9 mouse cellular contexts compared by ENCODE assay signal in genomic region chr12:87044711-87045110, GRCm38 (mm10). TPM values are rescaled to one million over a fixed set of nuclear protein-coding genes. Genes with fewer than 3 reads are reported as not detected.
A peak's percentile ranks its signal among the peaks of the same experiment; 100 is the strongest.
DNase-seq lines count a peak whose midpoint lies in the region; ATAC-seq and TF ChIP-seq lines count a peak whose summit lies in the region.
"Had no signal": no experiment of that assay in that cellular context is flagged by ENCODE, and none has a peak within 500 bp of the region (broad histone marks: within the 10 kb centered on the region; RNA-seq: fewer than 3 reads in every experiment).

No protein-coding gene starts in this region.

- no peaks in the 10 kb centered on the region for H3K4me1 ChIP-seq in embryonic facial prominence, embryonic 12.5 days

- DNase-seq in layer of hippocampus, adult 2 months (ENCODE audit: low spot score in 2 of 2) = peak in 1 of 2 experiments; percentile 28
- no peak for DNase-seq in layer of hippocampus, adult 9-10 months (ENCODE audit: low spot score)
- DNase-seq in left cerebral cortex, postnatal 14 days (ENCODE audit: low spot score in 2 of 2) = peak; percentile 63 to 83
- peak; percentile 77 to 83 for DNase-seq in right cerebral cortex, postnatal 10 days (ENCODE audit: low spot score in 2 of 2)
- no peak for DNase-seq in ovary, adult 18-20 months (ENCODE audit: low spot score)
- DNase-seq in adipocyte (ENCODE audit: low spot score) = no peak
- no peak for DNase-seq in heart, postnatal 36 days

- no peaks in the 10 kb centered on the region for H3K36me3 ChIP-seq in embryonic facial prominence, embryonic 12.5 days

- no peaks in the 10 kb centered on the region for H3K9me3 ChIP-seq in embryonic facial prominence, embryonic 12.5 days

- no peak overlapping the region for H3K9ac ChIP-seq in embryonic facial prominence, embryonic 12.5 days

- H3K27me3 ChIP-seq in embryonic facial prominence, embryonic 12.5 days = no peaks in the 10 kb centered on the region

- 33% methylated on average over 5 of the region's 5 CpGs for WGBS in embryonic facial prominence, embryonic 12.5 days

- intact Hi-C loops in left cerebral cortex, postnatal 14 days (cut with DNase I) = loop anchor here (10.0 kb wide), 1 partner anchor 250 kb away; no protein-coding TSS in a partner anchor
- intact Hi-C loops in heart, postnatal 36 days (cut with DNase I) = no loop called here

- H3K27ac ChIP-seq in layer of hippocampus, adult 2 months = peak overlapping the region; percentile 88
- no peak overlapping the region for H3K27ac ChIP-seq in embryonic facial prominence, embryonic 12.5 days

- H3K4me2 ChIP-seq in embryonic facial prominence, embryonic 12.5 days (replicated peaks) = no peak overlapping the region

- no peak for TF ChIP-seq CTCF in layer of hippocampus, adult 2 months (conservative IDR thresholded peaks at IDR 0.05)

- ATAC-seq in embryonic facial prominence, embryonic 12.5 days (ENCODE audit: insufficient number of reproducible peaks, insufficient read depth, low FRiP score, low TSS enrichment) = 0 out of 2 replicates have a peak, but pooled peaks have one; percentile 32
- ATAC-seq: Patski had no signal

- no peak overlapping the region for H3K4me3 ChIP-seq in layer of hippocampus, adult 2 months
- H3K4me3 ChIP-seq in embryonic facial prominence, embryonic 12.5 days = no peak overlapping the region

RNA-seq across cellular contexts. Expression of gene Tmem63c, which starts 23.6 kb away (rescaled TPM):
- total RNA-seq in layer of hippocampus, adult 2 months (2021) = 10 to 100 TPM; 38.1 to 39.3 TPM
- polyA plus RNA-seq in embryonic facial prominence, embryonic 12.5 days (2016; fragmentation: Nextera tagmentation; extraction: Ambion mirVana) = 0.26 and 0.76 TPM in 2 replicates
- total RNA-seq in left cerebral cortex, postnatal 14 days (2021) = 10 to 100 TPM; 41.2 to 43.1 TPM
- total RNA-seq in heart, postnatal 36 days (2021) = under 1 TPM in 1 of 2 experiments, not detected in 1; 0.25 TPM
- polyA plus RNA-seq: Patski had no signal

RNA-seq across cellular contexts. Expression of gene Zdhhc22, which starts 54.5 kb away (rescaled TPM):
- total RNA-seq in layer of hippocampus, adult 2 months (2021) = 1 to 10 TPM; 8.6 to 9.0 TPM
- polyA plus RNA-seq in embryonic facial prominence, embryonic 12.5 days (2016; fragmentation: Nextera tagmentation; extraction: Ambion mirVana) = 3.2 and 3.9 TPM in 2 replicates
- total RNA-seq in left cerebral cortex, postnatal 14 days (2021) = 10 to 100 TPM; 46.0 to 56.9 TPM
- total RNA-seq in heart, postnatal 36 days (2021) = not detected
- polyA plus RNA-seq: Patski had no signal

RNA-seq across cellular contexts. Expression of gene Ngb, which starts 57.6 kb away (rescaled TPM):
- total RNA-seq in layer of hippocampus, adult 2 months (2021) = 1 to 10 TPM; 1.9 to 2.5 TPM
- polyA plus RNA-seq in embryonic facial prominence, embryonic 12.5 days (2016; fragmentation: Nextera tagmentation; extraction: Ambion mirVana) = 0.39 and 0.42 TPM in 2 replicates
- total RNA-seq in left cerebral cortex, postnatal 14 days (2021) = 10 to 100 TPM in 1 of 2 experiments, 1 to 10 TPM in 1; 9.9 to 11.4 TPM
- not detected for total RNA-seq in heart, postnatal 36 days (2021)

Comparison
In these comparisons a context has a peak if more than half of its experiments do, and no peak if none do; other contexts are left out.
1. DNase-seq: peak in left cerebral cortex, postnatal 14 days (2 of 2) and right cerebral cortex, postnatal 10 days (2 of 2); none in layer of hippocampus, adult 9-10 months (single experiment), ovary, adult 18-20 months (single experiment), adipocyte (single experiment) and heart, postnatal 36 days (0 of 2).
2. RNA of gene Tmem63c, which starts 23.6 kb away (total RNA-seq): 41.2 to 43.1 TPM in left cerebral cortex, postnatal 14 days and 38.1 to 39.3 TPM in layer of hippocampus, adult 2 months; 0.25 TPM in heart, postnatal 36 days; every median in the first group is over 10 times any median in the second.
3. RNA of gene Zdhhc22, which starts 54.5 kb away (total RNA-seq): 46.0 to 56.9 TPM in left cerebral cortex, postnatal 14 days and 8.6 to 9.0 TPM in layer of hippocampus, adult 2 months; not detected in heart, postnatal 36 days; every median in the first group is over 4 times any median in the second.